Mouse (Mus musculus) forebrain, embryonic 10.5 days (tissue): ENCODE data around the gene Ltv1. TPM values are rescaled to one million over a fixed set of nuclear protein-coding genes. Genes with fewer than 3 reads are reported as not detected.

Experiments
- DNase-seq: peaks from one replicate; pipeline ENCODE4 v3.0.0-alpha.2; 2017; ENCODE audit warnings: low spot score; ENCODE audit errors: extremely low spot score
- H3K27ac ChIP-seq: fragments of 300-500 bp; sonication (generic); 2 replicates; pipeline ENCODE4 v1.5.1; 2016; ENCODE audit warnings: mild to moderate bottlenecking
- H3K27me3 ChIP-seq: fragments of 300-500 bp; sonication (generic); 2 replicates; pipeline ENCODE4 v1.6.1; 2016; ENCODE audit warnings: mild to moderate bottlenecking; ENCODE audit not compliant: poor library complexity, severe bottlenecking
- H3K36me3 ChIP-seq: fragments of 300-500 bp; sonication (generic); replicated peaks from 2 replicates; pipeline ENCODE4 v1.6.1; 2016; ENCODE audit warnings: mild to moderate bottlenecking, moderate library complexity
- H3K4me1 ChIP-seq: fragments of 300-500 bp; sonication (generic); 2 replicates; pipeline ENCODE4 v1.6.1; 2016
- H3K4me3 ChIP-seq: fragments of 300-500 bp; sonication (generic); 2 replicates; pipeline ENCODE4 v1.5.1; 2016; ENCODE audit warnings: mild to moderate bottlenecking, moderate library complexity
- H3K9me3 ChIP-seq: fragments of 300-500 bp; sonication (generic); 2 replicates; pipeline ENCODE4 v1.6.1; 2016; ENCODE audit warnings: mild to moderate bottlenecking, moderate library complexity
- WGBS: fragments of 180-500 bp; shearing (Covaris S2); methylation state at CpG from one replicate; pipeline ENCODE4 v1.1.7; 2016; 5-methylcytosine and 5-hydroxymethylcytosine counted together
- polyA plus RNA-seq: library from polyadenylated mRNA; unstranded; fragments of >200 nt; fragmentation: Nextera tagmentation; extraction: Ambion mirVana; gene quantifications from 2 replicates; pipeline ENCODE4 v1.2.1, GENCODE M21; 2016

The Ltv1 gene
- 75.5 and 82.0 TPM in 2 replicates for polyA plus RNA-seq

DNA sequence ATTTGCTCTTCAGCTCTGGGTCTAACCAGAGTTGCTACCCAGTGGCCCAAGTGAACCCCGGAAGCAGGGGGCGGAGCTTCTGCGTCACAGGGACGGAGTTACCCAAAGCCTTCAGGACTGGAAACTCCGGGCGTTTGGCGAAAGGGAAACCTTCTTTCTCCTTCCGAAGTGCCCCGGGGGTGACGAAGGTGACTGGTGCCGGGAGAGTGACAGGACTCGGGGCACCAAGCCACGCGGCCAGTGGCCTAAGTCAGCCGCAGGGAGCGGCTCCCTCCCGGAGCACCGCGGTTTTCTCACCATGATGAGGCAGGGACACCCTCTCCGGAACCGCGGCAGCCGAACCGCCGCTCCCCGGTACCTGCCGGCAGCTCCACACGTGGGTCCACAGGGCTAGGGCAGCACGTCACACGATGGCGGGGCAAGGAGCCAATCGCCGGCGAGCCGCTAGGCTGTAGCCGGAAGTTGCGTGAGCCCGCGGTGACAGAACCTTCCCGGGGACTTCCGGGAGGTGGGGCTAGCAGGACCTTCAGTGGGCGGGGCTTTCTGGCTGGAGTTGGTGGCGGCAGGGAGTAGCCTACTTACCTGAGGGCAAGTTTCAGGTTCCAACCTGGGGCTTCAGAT is at the start of gene Ltv1:
Gene Ltv1 (minus strand): TSS at position 438 of the 621 bp plus-strand sequence.
- Histone ChIP-seq H3K4me1 (peaks cover 15% of the 10 kb centered on the region), H3K27me3 (no peaks in the 10 kb centered on the region), H3K27ac (peak within 1 kb of the TSS; percentile 94), H3K4me3 (peak within 1 kb of the TSS; percentile 95), H3K36me3 (peaks cover 40% of the 10 kb centered on the region), H3K9me3 (no peaks in the 10 kb centered on the region)
- 0% methylated on average over 43 of the region's 43 CpGs for WGBS
- peak; percentile 94 for DNase-seq

DNA sequence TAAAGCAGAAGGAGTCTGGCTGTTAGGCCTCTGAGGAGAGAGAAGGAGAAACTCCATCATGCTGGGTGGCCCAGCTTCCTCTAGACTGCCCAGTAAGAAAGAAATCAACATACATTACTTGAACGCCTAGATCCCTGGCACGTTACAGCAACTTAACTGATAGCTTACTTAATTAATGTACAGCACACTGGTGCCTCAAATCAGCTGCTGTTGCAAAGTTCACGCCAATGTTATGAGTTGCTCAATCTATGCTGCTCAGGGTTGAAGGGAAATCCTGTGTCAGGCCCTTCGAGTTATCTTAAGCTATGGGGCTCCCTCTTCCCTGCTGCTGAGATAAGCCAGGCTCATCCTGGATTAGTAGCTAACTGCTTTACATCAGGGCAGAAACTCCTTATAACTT is 47.5 kb upstream of the Ltv1 start:
- 87% methylated on average over 4 of the region's 4 CpGs for WGBS
- Histone ChIP-seq H3K36me3 (peaks cover 48% of the 10 kb centered on the region), H3K27me3 (no peaks in the 10 kb centered on the region), H3K9me3 (no peaks in the 10 kb centered on the region), H3K4me1 (peaks cover 4% of the 10 kb centered on the region; the same call in 1 of the 2 replicates), H3K27ac (no peak overlapping the region), H3K4me3 (no peak overlapping the region)
- no peak for DNase-seq

DNA sequence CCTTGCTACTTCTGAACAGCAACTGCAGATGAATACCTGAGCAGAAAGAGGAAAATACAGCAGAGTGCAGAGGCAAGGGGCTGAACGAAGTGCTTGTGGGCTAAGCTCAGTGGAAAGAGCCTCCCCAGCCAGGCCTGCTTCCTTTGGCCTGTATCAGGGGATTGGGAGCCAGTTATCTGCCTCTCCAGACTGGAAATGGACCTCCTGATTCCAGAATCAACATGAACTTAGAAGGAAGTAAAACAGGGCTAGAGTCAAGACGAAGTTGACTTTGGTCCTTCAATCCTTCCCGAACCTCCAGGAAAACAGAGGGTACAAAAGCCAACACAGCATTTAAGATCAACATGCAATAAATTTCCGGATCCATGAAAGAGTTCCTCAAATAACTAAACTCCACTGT is 45.2 kb upstream of the Ltv1 start:
- H3K4me1 ChIP-seq = peaks cover 9% of the 10 kb centered on the region
- H3K4me3 ChIP-seq = no peak overlapping the region
- H3K9me3 ChIP-seq = no peaks in the 10 kb centered on the region
- no peak for DNase-seq
- WGBS = 91% methylated on average over 4 of the region's 4 CpGs
- peaks cover 33% of the 10 kb centered on the region for H3K36me3 ChIP-seq
- H3K27me3 ChIP-seq = no peaks in the 10 kb centered on the region
- no peak overlapping the region for H3K27ac ChIP-seq

DNA sequence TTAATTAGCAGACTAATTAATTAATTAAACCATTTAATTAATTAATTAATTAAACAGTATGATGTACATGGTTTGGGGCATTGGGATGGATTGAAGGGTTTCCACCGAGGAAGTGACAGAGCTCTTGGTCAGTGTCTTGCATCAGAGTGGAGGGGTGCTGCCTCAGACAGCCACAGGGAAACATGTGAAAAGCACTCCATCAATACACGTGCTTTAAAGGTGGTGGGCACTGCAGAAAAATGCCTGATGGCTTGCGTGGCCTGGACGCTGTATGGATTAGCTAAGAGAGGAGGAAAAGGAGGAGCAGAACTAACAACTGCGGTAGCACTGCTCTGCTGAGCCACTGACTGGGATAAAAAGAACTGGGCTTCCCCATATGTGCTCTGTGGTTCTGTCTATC is 43.9 kb upstream of the Ltv1 start:
- H3K4me3 ChIP-seq = no peak overlapping the region
- peaks cover 19% of the 10 kb centered on the region for H3K4me1 ChIP-seq
- H3K27ac ChIP-seq = no peak overlapping the region
- WGBS = 88% methylated on average over 5 of the region's 5 CpGs
- no peaks in the 10 kb centered on the region for H3K9me3 ChIP-seq
- H3K27me3 ChIP-seq = no peaks in the 10 kb centered on the region
- DNase-seq = no peak
- H3K36me3 ChIP-seq = peaks cover 35% of the 10 kb centered on the region

DNA sequence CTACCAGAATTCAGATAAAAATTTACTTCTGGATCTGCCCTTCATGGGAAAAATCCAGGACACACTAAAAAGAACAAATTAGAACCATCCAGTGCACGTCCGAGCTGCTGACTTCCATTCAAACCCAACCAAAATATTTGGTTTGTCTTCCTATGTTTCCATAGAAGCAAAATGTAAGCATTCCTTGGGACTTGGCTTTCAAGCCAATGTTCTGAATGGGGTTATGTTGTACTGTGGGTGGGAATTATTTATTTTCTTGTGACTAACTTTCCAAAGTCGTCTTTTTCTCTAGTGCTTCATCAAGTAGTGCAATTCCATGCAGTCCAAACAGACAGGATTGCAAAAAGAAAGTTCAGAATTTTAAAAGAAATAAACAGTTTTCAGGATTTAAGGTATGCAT is 41.5 kb upstream of the Ltv1 start:
- no peak for DNase-seq
- Histone ChIP-seq H3K4me3 (no peak overlapping the region), H3K27ac (no peak overlapping the region), H3K36me3 (peaks cover 37% of the 10 kb centered on the region), H3K4me1 (peaks cover 19% of the 10 kb centered on the region), H3K9me3 (no peaks in the 10 kb centered on the region), H3K27me3 (no peaks in the 10 kb centered on the region)
- WGBS = 85% methylated on average over 3 of the region's 3 CpGs

DNA sequence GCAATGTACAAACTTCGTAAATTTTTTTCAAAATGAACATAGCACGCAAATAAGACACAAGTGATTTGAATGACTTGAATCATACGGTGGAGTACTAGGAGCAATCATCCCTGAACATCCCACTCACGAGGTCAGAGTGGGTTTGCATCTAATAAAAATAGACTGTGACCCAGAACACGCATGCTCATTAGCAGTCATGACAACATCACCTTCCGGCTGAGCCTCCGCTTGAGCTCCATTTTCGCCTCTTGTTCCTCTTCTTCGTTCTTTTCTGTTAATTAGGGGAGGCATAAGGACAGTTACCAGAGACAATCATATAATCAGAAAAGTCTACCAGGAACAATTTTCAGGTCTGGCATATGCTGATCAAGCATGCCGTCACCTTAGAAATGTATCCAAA is 41.0 kb upstream of the Ltv1 start:
- Histone ChIP-seq H3K27ac (no peak overlapping the region), H3K36me3 (peaks cover 32% of the 10 kb centered on the region), H3K9me3 (no peaks in the 10 kb centered on the region), H3K4me1 (peaks cover 21% of the 10 kb centered on the region), H3K27me3 (no peaks in the 10 kb centered on the region), H3K4me3 (no peak overlapping the region)
- WGBS = 90% methylated on average over 10 of the region's 10 CpGs
- no peak for DNase-seq

DNA sequence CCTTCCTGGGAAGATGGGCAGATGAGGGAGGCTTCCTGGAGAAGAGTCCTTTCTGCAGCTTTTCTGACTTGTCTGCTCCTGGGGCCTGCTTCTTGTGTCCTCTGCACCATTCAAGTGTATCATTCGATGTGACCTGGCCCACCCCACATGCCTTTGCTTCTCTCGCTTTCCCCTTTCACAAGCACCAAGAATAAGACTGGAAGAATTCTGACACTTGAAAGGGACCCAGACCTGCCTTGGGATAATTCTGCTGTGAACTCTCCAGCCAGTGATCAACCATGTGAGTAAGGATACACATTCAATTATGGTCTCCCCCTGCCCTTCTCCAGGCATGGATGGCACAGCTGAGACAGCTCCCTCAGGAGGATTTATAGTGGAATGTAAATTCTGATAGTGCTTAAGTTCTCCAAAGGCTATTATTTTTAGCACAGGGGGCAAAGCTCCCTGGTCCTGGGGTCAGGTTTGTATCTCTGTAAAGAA is 40.2 kb upstream of the Ltv1 start:
- no peak for DNase-seq
- Histone ChIP-seq H3K4me1 (peaks cover 23% of the 10 kb centered on the region), H3K36me3 (peaks cover 25% of the 10 kb centered on the region), H3K27me3 (no peaks in the 10 kb centered on the region), H3K4me3 (no peak overlapping the region), H3K9me3 (no peaks in the 10 kb centered on the region), H3K27ac (peak overlapping the region; percentile 72)
- WGBS = 69% methylated on average over 2 of the region's 2 CpGs

DNA sequence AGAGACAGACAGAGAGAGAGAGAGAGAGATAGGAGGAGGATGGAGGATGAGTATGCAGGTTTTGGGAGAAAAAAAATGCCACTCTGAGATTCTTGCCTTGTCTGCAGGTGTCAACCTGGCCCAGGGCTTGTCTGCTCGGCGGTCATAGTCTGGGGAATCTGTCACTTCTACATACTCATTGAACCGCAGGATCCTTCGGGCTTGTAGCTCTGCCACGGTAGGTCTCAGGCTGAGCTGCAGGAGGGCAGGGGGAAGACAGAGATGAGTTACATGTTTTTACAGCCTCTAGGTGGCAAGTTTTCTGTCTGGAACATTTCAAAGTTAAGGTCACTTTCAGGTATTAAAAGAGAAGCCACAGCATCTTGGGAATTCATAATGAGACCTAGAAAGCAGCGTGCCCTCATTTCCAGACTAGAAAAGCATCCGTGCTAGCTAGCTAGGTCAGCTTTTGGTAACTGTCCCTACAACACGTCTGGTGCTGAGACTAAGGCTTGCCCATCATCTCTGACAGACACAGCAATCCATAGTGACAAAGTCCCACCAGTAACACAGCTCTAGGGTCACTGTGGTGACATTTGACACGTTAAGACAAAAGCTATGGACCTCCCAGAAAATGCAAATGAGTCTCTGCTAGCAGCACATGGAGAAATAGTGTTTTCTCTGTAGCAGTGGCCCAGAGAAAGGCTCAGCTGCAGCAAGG is 39.6 kb upstream of the Ltv1 start:
- peak overlapping the region; percentile 72 for H3K27ac ChIP-seq
- no peaks in the 10 kb centered on the region for H3K9me3 ChIP-seq
- 68% methylated on average over 9 of the region's 9 CpGs for WGBS
- H3K4me3 ChIP-seq = no peak overlapping the region
- peaks cover 23% of the 10 kb centered on the region for H3K4me1 ChIP-seq
- H3K27me3 ChIP-seq = no peaks in the 10 kb centered on the region
- no peak for DNase-seq
- H3K36me3 ChIP-seq = peaks cover 26% of the 10 kb centered on the region; the same call in 1 of the 2 replicates

DNA sequence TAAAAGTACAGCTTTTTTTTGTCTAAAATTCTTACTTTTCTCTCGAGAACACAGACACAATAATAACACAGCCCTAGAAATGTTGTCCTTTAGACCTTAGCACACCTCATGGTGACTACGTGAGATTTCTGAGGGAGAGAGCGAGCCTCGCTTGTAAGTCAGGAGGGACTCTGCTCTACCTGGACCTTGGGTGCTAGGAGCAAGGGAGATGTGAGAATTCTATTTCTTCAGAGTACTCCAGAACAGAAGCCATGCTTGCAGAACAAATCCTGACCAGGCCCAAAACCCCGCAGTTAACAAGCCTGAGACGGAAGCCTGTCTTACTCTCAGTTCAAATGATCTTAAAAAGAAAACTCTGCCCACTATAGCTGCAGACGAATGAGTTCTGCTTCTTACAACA is 37.7 kb upstream of the Ltv1 start:
- H3K36me3 ChIP-seq = peaks cover 21% of the 10 kb centered on the region; the same call in 1 of the 2 replicates

DNA sequence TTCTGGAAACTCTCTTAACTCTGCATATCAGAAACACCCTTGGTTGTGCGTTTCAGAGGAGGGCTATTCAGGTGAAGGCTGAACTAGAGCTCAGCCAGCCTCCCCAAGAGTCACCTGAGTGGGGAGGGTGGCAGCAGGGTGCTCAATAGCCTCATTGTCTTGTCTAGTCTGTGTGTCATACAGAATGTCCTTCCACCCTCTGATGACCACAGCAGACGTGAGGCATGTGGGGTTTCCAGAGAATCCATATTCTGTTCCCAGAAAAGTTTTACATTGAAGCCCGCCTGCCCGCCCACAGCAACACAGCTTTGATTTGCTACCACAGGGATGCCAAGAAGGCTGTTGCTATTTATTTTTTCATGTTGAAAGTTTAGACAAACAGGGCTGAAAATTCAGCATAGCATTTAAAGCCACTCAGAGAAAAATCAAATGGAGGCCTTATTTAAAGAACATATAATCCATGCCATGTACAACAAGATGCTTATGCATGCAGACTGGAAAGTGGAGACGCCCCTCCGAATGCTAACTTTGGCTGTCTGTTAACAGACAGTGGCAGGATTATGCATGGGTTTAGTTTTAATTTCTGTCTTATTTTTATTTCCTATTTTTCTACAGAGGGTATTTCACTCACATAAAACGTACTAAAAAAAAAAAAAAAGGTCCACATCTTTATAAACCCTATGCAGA is 32.6 kb upstream of the Ltv1 start:
- DNase-seq = no peak
- Histone ChIP-seq H3K4me3 (no peak overlapping the region), H3K36me3 (peaks cover 28% of the 10 kb centered on the region), H3K27me3 (no peaks in the 10 kb centered on the region), H3K4me1 (peaks cover 4% of the 10 kb centered on the region; the same call in 1 of the 2 replicates), H3K9me3 (no peaks in the 10 kb centered on the region), H3K27ac (no peak overlapping the region)
- 87% methylated on average over 7 of the region's 7 CpGs for WGBS

More for the DNA sequence above, 37.7 kb upstream of the Ltv1 start:
- 91% methylated on average over 7 of the region's 7 CpGs for WGBS
- no peak for DNase-seq
- Histone ChIP-seq H3K4me1 (peaks cover 23% of the 10 kb centered on the region), H3K4me3 (no peak overlapping the region), H3K27me3 (no peaks in the 10 kb centered on the region), H3K27ac (no peak overlapping the region), H3K9me3 (no peaks in the 10 kb centered on the region)

DNA sequence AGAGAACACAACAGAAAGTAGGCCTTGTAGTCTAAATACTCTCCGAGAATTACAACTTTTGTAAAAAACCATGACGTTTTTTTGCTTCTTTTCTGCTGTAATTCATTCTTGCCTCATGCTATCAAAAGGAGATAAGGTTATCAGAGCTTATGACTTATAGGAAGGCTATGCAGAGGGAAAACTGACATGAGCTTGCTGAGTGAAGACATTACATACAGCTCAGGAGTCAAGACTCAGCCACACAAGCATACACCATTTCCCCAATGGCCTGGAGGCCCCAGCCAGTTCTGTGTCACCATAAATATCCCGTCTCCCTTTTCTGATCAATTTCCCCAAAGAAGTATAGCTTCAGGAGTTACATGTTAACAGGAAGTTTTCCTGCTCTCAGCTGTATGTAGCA is 29.2 kb upstream of the Ltv1 start:
- Histone ChIP-seq H3K4me3 (no peak overlapping the region), H3K4me1 (no peaks in the 10 kb centered on the region), H3K36me3 (peaks cover 24% of the 10 kb centered on the region), H3K27me3 (no peaks in the 10 kb centered on the region), H3K9me3 (no peaks in the 10 kb centered on the region), H3K27ac (no peak overlapping the region)
- WGBS = 88% methylated on average over 3 of the region's 3 CpGs
- no peak for DNase-seq

DNA sequence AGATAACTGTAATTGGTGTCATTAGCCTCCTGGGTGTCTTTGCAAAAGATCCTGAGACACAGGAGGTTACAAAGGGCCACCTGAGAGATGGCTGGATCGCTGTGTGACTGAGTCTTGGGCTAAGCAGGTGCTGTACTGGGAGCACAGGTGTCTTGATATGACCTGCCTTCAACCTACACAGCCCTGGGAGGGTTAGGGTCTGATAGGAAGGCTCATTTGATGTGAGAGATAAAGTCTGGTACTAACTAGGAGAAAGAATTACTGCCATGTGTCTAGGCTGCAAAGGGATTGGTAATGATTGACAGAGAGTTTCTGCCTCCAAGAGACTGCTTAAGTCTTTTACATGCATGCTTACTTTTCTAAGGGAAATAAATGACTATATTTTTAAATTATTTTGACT is 27.1 kb upstream of the Ltv1 start:
- no peak for DNase-seq
- no peaks in the 10 kb centered on the region for H3K27me3 ChIP-seq
- no peaks in the 10 kb centered on the region for H3K4me1 ChIP-seq
- peaks cover 24% of the 10 kb centered on the region for H3K36me3 ChIP-seq
- no peak overlapping the region for H3K4me3 ChIP-seq
- WGBS = 67% methylated on average over 1 of the region's 1 CpGs
- no peaks in the 10 kb centered on the region for H3K9me3 ChIP-seq
- no peak overlapping the region for H3K27ac ChIP-seq

DNA sequence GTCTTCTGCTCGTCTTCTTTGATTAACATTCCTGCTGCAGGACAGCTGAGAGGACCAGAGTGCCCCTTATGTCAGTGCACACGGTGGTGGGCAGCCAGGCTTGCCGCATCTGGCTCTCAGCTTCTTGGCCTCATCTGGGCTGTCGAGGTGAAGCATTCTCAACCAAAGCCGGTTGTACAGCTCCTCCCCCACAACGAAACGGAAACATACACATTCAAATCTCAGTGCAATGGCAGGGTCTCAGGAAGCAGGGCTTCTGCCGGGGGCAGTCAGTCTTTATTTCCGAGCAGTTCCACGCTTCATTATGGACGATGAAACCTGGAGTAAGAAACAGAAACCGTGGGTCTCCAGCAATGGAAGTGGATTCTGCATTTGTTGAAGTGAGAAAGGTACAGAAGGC is 21.0 kb upstream of the Ltv1 start:
- 92% methylated on average over 12 of the region's 12 CpGs for WGBS
- no peak for DNase-seq
- Histone ChIP-seq H3K27me3 (no peaks in the 10 kb centered on the region), H3K36me3 (peaks cover 6% of the 10 kb centered on the region), H3K4me1 (peaks cover 20% of the 10 kb centered on the region), H3K9me3 (no peaks in the 10 kb centered on the region), H3K27ac (no peak overlapping the region), H3K4me3 (no peak overlapping the region)
